Mouse (Mus musculus): Measurements from ENCODE around the gene Cnga3.

Cnga3 gene

GRCm38 (mm10) chr1:37287748-37288147 is 73.5 kb downstream of the Cnga3 start:
- no peak for DNase-seq

GRCm38 (mm10) chr1:37288181-37288935 is 74.1 kb downstream of the Cnga3 start:
- no peak for DNase-seq

GRCm38 (mm10) chr1:37288941-37289340 is 74.7 kb downstream of the Cnga3 start:
- no peak for DNase-seq

GRCm38 (mm10) chr1:37296414-37296813 is 82.2 kb downstream of the Cnga3 start:
- no peak for DNase-seq

GRCm38 (mm10) chr1:37298904-37299303 is 84.7 kb downstream of the Cnga3 start:
- DNase-seq, result no peak

GRCm38 (mm10) chr1:37299540-37300491 is 85.6 kb downstream of the Cnga3 start, which contains the start of gene Inpp4a:
Inpp4a (plus strand) TSS chr1:37299865.
- DNase-seq, result peak; percentile 96

GRCm38 (mm10) chr1:37300650-37301049 is 86.4 kb downstream of the Cnga3 start:
- DNase-seq, result no peak

GRCm38 (mm10) chr1:37302801-37303200 is 88.6 kb downstream of the Cnga3 start:
- no peak for DNase-seq

GRCm38 (mm10) chr1:37305691-37306287 is 91.6 kb downstream of the Cnga3 start:
- DNase-seq, result no peak

GRCm38 (mm10) chr1:37307586-37307985 is 93.4 kb downstream of the Cnga3 start:
- DNase-seq, result no peak

- no peak for DNase-seq
Observed at GRCm38 (mm10) chr1:37308021-37308742, 93.9 kb downstream of the Cnga3 start.

- no peak for DNase-seq
Observed at GRCm38 (mm10) chr1:37308743-37309100, 94.5 kb downstream of the Cnga3 start.

GRCm38 (mm10) chr1:37309939-37310515 is 95.8 kb downstream of the Cnga3 start:
- no peak for DNase-seq

Data from cerebellum, adult 8-10 months (tissue).